Mouse (Mus musculus): ENCODE measurements at regions not wholly inside any gene's neighbourhood (a gene's known extent, or its start where the extent isn't known, plus 50 kb on each side); places are given as distances from the start of the nearest gene placed in this dataset.

GRCm38 (mm10) chr1:177616335-177617239 lies 113.0 kb upstream of the 1700016C15Rik start:
- DNase-seq (ENCODE audit: low spot score) = no peak

GRCm38 (mm10) chr1:177620501-177621099 lies 109.0 kb upstream of the 1700016C15Rik start:
- DNase-seq (ENCODE audit: low spot score) = no peak

- DNase-seq (ENCODE audit: low spot score) = no peak
These were observed 107.6 kb upstream of the 1700016C15Rik start for GRCm38 (mm10) chr1:177621854-177622590.

GRCm38 (mm10) chr1:177623304-177623726 lies 106.3 kb upstream of the 1700016C15Rik start:
- peak; percentile 65 for DNase-seq (ENCODE audit: low spot score)

GRCm38 (mm10) chr1:177623735-177624134 lies 105.9 kb upstream of the 1700016C15Rik start:
- DNase-seq (ENCODE audit: low spot score) = no peak

- no peak for DNase-seq (ENCODE audit: low spot score)
These were observed 101.8 kb upstream of the 1700016C15Rik start for GRCm38 (mm10) chr1:177627814-177628213.

- DNase-seq (ENCODE audit: low spot score) = no peak
These were observed 95.5 kb upstream of the 1700016C15Rik start for GRCm38 (mm10) chr1:177633966-177634602.

GRCm38 (mm10) chr1:177637061-177637460 lies 92.6 kb upstream of the 1700016C15Rik start:
- DNase-seq (ENCODE audit: low spot score) = peak; percentile 68

GRCm38 (mm10) chr1:177638381-177638780 lies 91.2 kb upstream of the 1700016C15Rik start:
- no peak for DNase-seq (ENCODE audit: low spot score)

GRCm38 (mm10) chr1:177639931-177640846 lies 89.4 kb upstream of the 1700016C15Rik start:
- DNase-seq (ENCODE audit: low spot score) = no peak

- no peak for DNase-seq (ENCODE audit: low spot score)
These were observed 86.7 kb upstream of the 1700016C15Rik start for GRCm38 (mm10) chr1:177642712-177643467.

GRCm38 (mm10) chr1:177643662-177644061 lies 86.0 kb upstream of the 1700016C15Rik start:
- no peak for DNase-seq (ENCODE audit: low spot score)

- no peak for DNase-seq (ENCODE audit: low spot score)
These were observed 85.4 kb upstream of the 1700016C15Rik start for GRCm38 (mm10) chr1:177644214-177644613.

GRCm38 (mm10) chr1:177645327-177645726 lies 84.3 kb upstream of the 1700016C15Rik start:
- DNase-seq (ENCODE audit: low spot score) = no peak

GRCm38 (mm10) chr1:177645897-177646535 lies 83.6 kb upstream of the 1700016C15Rik start:
- no peak for DNase-seq (ENCODE audit: low spot score)

GRCm38 (mm10) chr1:177647876-177648275 lies 81.7 kb upstream of the 1700016C15Rik start:
- no peak for DNase-seq (ENCODE audit: low spot score)

GRCm38 (mm10) chr1:177648974-177649373 lies 80.6 kb upstream of the 1700016C15Rik start:
- no peak for DNase-seq (ENCODE audit: low spot score)

GRCm38 (mm10) chr1:177651219-177651618 lies 78.4 kb upstream of the 1700016C15Rik start:
- DNase-seq (ENCODE audit: low spot score) = no peak

GRCm38 (mm10) chr1:177663163-177663562 lies 66.5 kb upstream of the 1700016C15Rik start:
- DNase-seq (ENCODE audit: low spot score) = no peak
